Mouse (Mus musculus): ENCODE results near the gene Cacng8.

- TF ChIP-seq CTCF (IDR thresholded peaks at IDR 0.05; ENCODE audit: borderline replicate concordance, extremely low read depth, insufficient read depth, insufficient read length), result no peak
- no peak for TF ChIP-seq POLR2A (IDR thresholded peaks at IDR 0.05; ENCODE audit: borderline replicate concordance, extremely low read depth, insufficient read depth, insufficient read length, poor library complexity, severe bottlenecking)
Measured at GRCm38 (mm10) chr7:3345301-3345700, 45.2 kb upstream of the Cacng8 start.

Measured in brain, embryonic 14.5 days (tissue).